Mouse (Mus musculus) heart, postnatal 10 days (tissue): ENCODE measurements around the gene Eif2b2. TPM values are rescaled to one million over a fixed set of nuclear protein-coding genes. Genes with fewer than 3 reads are reported as not detected.

Source experiments
- DNase-seq, 2 experiments: peaks; one replicate each; pipeline ENCODE4 v3.0.0; 2021
- intact Hi-C: fragments of 180-260 bp; cut with DNase I; formaldehyde crosslinking; loops from one replicate; pipeline ENCODE4 v1.15.1; 2025
- total RNA-seq, 2 experiments: library from RNA; stranded (reverse); gene quantifications; 2 replicates each; pipeline ENCODE4 v1.2.3; 2021

The Eif2b2 gene
- total RNA-seq, 2 experiments from 2014 or later, result 56.5 to 57.8 TPM

DNA sequence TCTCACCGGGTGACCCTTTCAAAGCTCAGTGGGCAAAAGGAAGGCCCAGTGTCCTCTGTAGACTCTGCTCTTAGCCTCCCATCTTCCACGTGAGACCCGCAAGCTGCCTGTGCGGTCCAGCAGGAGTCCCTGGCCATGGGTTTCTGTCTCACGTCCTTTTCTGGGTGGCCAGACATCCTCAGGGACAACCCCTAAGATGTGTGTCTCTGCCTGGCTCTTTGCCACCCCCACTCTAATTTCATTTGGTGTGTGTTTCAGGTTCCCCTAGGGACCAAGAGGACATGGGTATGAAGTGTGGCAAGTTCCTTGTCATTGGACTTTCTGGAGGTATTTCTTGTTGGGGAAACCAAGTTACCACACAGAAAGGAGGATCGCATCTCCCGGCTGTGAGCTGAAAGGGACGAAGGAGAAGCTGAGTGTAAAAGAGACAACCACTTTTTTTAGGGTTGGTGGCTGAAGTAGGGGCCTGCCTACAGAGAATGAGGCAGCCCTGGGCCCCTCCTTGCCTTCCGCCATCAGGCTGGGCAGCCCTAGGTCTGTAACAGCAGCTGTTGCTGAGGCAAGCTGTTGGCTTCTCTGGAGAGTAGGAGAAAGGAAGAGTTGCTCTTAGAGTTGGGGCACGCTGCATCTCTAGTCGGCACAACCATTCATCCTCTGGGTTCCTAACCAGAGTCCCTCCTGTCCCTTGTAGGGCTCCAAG lies 25.2 kb upstream of the Eif2b2 start:
- no peak for DNase-seq
- intact Hi-C loops, result no loop called here

DNA sequence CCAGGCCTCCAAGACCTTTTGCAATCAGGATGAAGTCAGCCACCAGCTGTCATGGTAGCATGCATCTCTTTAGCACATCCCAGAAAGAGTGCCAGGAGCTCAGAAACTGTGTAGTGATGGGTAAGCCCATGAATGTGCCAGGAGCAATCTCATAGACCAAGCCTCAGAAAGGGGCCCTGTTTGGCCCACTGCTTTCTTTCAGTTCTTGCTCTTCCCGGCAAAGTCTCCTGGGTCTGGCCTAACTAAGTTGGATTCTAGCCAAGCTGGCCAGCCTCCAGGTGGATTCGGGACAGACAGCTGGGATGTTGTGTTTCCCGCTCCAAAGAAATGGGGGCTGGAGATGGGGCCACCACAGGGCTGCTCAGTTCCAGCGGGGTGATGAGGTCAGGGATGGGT lies 24.7 kb upstream of the Eif2b2 start:
- intact Hi-C loops, result no loop called here

DNA sequence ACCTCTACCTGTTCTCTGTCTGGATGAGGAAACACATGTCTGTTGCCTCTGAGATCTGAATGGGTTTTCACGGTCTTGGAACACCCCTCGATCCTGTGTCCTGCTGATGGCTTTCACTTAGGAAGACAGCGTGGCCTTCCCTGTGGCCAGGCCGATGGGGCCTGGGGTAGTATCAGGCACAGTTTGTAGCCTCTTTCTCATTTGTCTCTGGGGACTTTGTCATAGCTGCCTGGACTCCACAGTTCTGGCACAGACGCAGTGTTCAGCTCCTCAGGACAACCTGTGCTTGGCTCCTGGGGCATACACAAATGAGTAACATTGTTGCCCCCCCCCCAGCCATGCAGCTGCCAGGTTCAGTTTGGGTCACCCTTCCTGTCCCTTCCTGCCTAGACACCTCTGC lies 24.2 kb upstream of the Eif2b2 start:
- DNase-seq, result no peak
- intact Hi-C loops, result no loop called here

More for the DNA sequence above, 24.7 kb upstream of the Eif2b2 start:
- DNase-seq, result peak; percentile 92 to 93

- intact Hi-C loops, result no loop called here
- no peak for DNase-seq
These were observed 23.1 kb upstream of the Eif2b2 start for GRCm38 (mm10) chr12:85196191-85196590.

GRCm38 (mm10) chr12:85197371-85197770 lies 21.9 kb upstream of the Eif2b2 start:
- intact Hi-C loops, result no loop called here
- no peak for DNase-seq

GRCm38 (mm10) chr12:85197936-85198335 lies 21.3 kb upstream of the Eif2b2 start:
- no peak for DNase-seq
- intact Hi-C loops, result no loop called here

- no peak for DNase-seq
- intact Hi-C loops, result no loop called here
These were observed 19.3 kb upstream of the Eif2b2 start for GRCm38 (mm10) chr12:85199954-85200353.

- intact Hi-C loops, result no loop called here
- DNase-seq, result no peak
These were observed 18.1 kb upstream of the Eif2b2 start for GRCm38 (mm10) chr12:85200929-85201829.

DNA sequence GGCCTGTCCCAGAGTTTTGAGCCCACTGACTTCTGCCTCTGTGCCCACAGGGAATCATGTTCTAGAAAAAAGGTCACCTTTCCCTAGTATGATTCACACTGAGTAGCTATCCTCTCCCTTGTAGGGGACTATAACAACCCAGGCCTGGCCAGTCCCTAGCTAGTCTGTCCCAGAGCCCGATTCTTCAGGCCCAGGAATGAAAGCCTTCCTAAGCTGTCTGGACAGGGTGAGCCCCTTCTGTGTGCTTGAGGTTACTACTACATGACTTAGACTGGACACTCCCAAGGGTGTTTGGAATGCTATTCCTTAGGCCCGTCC lies 17.5 kb upstream of the Eif2b2 start:
- DNase-seq, result no peak
- intact Hi-C loops, result no loop called here

- intact Hi-C loops, result no loop called here
- no peak for DNase-seq
These were observed 17.1 kb upstream of the Eif2b2 start for GRCm38 (mm10) chr12:85202191-85202590.

DNA sequence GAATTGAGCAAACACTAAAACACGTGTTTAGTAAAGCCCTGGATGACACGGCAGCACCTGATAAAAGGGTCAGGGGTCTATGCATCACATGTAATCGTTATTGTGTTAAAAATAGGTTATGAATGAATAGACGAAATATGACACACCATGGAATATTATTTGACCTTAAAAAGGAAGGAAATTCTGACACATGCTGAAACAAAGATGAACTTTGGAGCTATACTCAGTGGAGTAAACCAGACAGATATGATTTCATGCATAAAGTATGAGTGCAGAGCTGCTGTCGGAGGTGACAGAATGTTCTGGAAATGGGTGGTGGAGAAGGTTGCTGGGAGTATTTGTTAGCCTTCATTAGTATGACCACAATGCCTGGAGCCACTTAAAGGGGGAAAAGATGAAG lies 15.6 kb upstream of the Eif2b2 start:
- no peak for DNase-seq
- intact Hi-C loops, result no loop called here

DNA sequence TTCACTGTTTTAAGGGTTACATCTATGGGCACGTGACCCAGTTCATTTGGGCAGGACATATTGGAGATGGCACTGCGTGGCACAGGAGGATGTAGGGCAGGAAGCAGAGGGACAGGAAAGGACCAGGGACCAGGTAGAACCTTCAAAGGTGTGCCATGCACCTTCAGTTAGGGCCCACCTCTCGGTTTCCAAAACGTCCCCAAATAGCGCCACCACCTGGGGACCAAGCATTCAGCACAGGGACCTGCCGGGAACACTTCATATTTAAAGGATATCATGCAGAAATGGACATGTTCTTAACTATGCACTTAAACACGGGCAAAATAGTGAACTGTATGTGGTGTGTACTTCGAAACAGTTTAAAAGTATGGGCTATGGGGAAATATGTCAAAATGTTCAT lies 15.2 kb upstream of the Eif2b2 start:
- DNase-seq, result no peak
- intact Hi-C loops, result no loop called here

DNA sequence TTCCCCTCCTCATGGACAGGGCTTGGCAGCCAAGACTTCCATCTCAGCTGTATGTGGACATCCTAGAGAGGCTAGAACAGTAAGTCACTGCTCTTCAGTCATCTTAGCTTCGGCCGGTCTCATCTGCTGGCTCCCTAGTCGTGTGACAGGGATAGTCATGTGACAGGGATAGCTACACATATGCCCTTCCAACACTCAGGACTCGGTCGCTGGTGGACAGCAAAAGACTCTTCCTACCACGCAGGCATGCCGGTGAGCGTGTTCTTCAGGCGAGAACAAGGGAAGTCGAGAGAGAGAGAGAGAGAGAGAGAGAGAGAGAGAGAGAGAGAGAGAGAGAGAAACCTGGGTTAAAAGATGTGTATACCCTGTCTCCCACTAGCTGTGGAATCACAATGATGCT lies 13.9 kb upstream of the Eif2b2 start:
- no peak for DNase-seq
- intact Hi-C loops, result no loop called here

- DNase-seq, result no peak
- intact Hi-C loops, result no loop called here
These were observed 10.5 kb upstream of the Eif2b2 start for GRCm38 (mm10) chr12:85208687-85209199.

DNA sequence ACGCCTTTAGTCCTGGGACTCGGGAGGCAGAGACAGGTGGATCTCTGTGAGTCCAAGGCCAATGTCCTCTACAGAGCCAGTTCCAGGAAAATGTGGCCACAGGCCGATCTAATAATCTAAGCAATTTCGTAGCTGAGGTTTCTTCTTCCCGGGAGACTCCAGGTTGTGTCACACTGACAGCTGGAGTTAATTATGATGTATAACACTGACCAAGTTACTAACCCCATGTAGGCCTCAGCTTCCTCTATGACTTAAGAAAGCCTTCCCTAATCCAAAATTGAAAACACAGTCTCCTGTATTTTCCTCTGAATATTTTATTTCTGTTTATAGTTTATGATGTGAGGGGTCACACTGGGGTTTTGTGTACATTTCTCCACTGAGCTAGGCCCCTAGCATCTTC lies 4.2 kb upstream of the Eif2b2 start:
- intact Hi-C loops, result loop anchor here (2.0 kb wide), 1 partner anchor 46 kb away; no protein-coding TSS in a partner anchor

DNA sequence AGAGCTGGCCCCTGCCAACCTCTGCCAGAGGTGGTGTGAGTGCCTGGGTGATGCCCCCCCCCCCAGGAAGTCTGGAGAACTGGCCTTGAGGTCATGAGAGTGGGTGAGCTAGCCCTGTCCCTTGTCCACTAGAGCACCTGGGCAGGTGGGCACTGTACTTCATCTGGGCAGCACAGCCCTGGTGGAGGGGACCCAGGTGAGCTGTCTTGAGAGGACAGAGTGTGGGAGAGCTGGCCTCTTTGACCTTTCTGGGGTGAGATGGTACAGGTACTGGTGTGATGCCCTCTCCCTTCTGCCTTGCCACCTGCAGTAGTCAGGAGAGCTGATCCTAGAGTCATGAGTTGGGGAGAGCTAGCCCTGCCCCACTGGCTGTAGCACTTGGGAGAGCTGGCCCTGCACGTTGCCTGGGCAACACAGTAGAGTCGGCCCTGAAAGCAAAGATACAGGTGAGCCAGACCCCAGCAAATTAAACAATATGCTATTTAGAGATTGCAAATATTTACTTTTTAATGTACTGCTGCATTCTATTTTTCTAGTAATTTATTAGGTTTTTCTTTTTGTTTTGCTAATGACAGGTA lies 1.5 kb upstream of the Eif2b2 start:
- intact Hi-C loops, result no loop called here
- DNase-seq, result no peak

More for the DNA sequence above, 4.2 kb upstream of the Eif2b2 start:
- no peak for DNase-seq

- intact Hi-C loops, result no loop called here
- DNase-seq, result peak in 1 of 2 experiments; percentile 28
These were observed 617 bp downstream of the Eif2b2 start for GRCm38 (mm10) chr12:85219905-85220290.

GRCm38 (mm10) chr12:85227227-85227626 lies 7.9 kb downstream of the Eif2b2 start:
- intact Hi-C loops, result loop anchor here (5.0 kb wide), 1 partner anchor 45 kb away; the partner anchor contains the start of gene Mlh3

GRCm38 (mm10) chr12:85227876-85228599 lies 8.8 kb downstream of the Eif2b2 start:
- intact Hi-C loops, result loop anchor here (5.0 kb wide), 1 partner anchor 44 kb away; the partner anchor contains the start of gene Mlh3
- peak; percentile 17 to 27 for DNase-seq

More at GRCm38 (mm10) chr12:85227227-85227626, 7.9 kb downstream of the Eif2b2 start:
- no peak for DNase-seq
